Mouse (Mus musculus) heart, embryonic 10.5 days (tissue): ENCODE data around the gene Sp3. TPM values are rescaled to one million over a fixed set of nuclear protein-coding genes. Genes with fewer than 3 reads are reported as not detected.
A peak's percentile ranks its signal among the peaks of the same experiment; 100 is the strongest.

Experiments used
- DNase-seq: peaks from one replicate; pipeline ENCODE4 v3.0.0-alpha.2; 2017; ENCODE audit warnings: low spot score
- H3K27ac ChIP-seq: fragments of 300-500 bp; sonication (generic); 2 replicates; pipeline ENCODE4 v1.5.1; 2016; ENCODE audit warnings: mild to moderate bottlenecking
- H3K27me3 ChIP-seq: fragments of 300-500 bp; sonication (generic); 2 replicates; pipeline ENCODE4 v1.6.1; 2016; ENCODE audit warnings: mild to moderate bottlenecking; ENCODE audit not compliant: poor library complexity, insufficient read depth, severe bottlenecking
- H3K36me3 ChIP-seq: fragments of 300-500 bp; sonication (generic); 2 replicates; pipeline ENCODE4 v1.6.1; 2016; ENCODE audit warnings: mild to moderate bottlenecking, moderate library complexity
- H3K4me1 ChIP-seq: fragments of 300-500 bp; sonication (generic); 2 replicates; pipeline ENCODE4 v1.6.1; 2016; ENCODE audit warnings: mild to moderate bottlenecking
- H3K4me3 ChIP-seq: fragments of 300-500 bp; sonication (generic); 2 replicates; pipeline ENCODE4 v1.5.1; 2016; ENCODE audit warnings: mild to moderate bottlenecking, moderate library complexity
- H3K9me3 ChIP-seq: fragments of 300-500 bp; sonication (generic); 2 replicates; pipeline ENCODE4 v1.6.1; 2016; ENCODE audit warnings: mild to moderate bottlenecking, moderate library complexity
- WGBS: fragments of 180-500 bp; shearing (Covaris S2); methylation state at CpG from one replicate; pipeline ENCODE4 v1.1.7; 2016; 5-methylcytosine and 5-hydroxymethylcytosine counted together
- polyA plus RNA-seq: library from polyadenylated mRNA; unstranded; fragments of >200 nt; fragmentation: Nextera tagmentation; extraction: Ambion mirVana; gene quantifications from 2 replicates; pipeline ENCODE4 v1.2.1, GENCODE M21; 2016

Sp3 gene
- polyA plus RNA-seq, 1 experiment from 2014 or later: 39.6 TPM

- Histone ChIP-seq H3K27me3 (no peaks in the 10 kb centered on the region), H3K4me1 (0 out of 2 replicates have a peak, but pooled peaks cover 3% of the 10 kb centered on the region), H3K27ac (no peak overlapping the region), H3K4me3 (no peak overlapping the region), H3K9me3 (peaks cover 4% of the 10 kb centered on the region; the same call in 1 of the 2 replicates), H3K36me3 (peaks cover 12% of the 10 kb centered on the region)
- no peak for DNase-seq
- WGBS: 59% methylated on average over 1 of the region's 1 CpGs
These were observed 5.3 kb upstream of the Sp3 start for GRCm38 (mm10) chr2:72985516-72985915.

- H3K4me1 ChIP-seq: 0 out of 2 replicates have a peak, but pooled peaks cover 3% of the 10 kb centered on the region
- 80% methylated on average over 4 of the region's 4 CpGs for WGBS
These were observed 4.6 kb upstream of the Sp3 start for GRCm38 (mm10) chr2:72984806-72985205.

DNA sequence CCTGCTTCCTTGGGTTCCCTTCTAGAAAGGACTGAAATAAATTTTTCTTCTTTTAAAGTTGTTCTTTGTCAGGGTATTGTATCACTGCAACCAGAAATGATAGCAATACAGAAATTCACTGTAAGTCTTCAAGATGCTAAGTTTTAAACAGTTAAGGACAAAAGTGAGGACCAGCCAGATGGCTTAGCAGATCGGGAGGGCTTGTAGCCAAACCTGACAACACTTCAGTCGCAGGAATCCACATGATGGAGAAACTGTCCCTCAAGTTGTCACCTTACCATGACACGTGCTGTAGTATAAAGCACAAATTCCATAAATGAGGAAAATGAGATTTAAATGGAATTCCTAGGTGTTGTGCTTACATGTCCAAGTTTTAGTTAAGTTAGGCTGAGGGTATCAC is 3.0 kb upstream of the Sp3 start:
- Histone ChIP-seq H3K27ac (no peak overlapping the region), H3K4me1 (0 out of 2 replicates have a peak, but pooled peaks cover 3% of the 10 kb centered on the region), H3K36me3 (peaks cover 4% of the 10 kb centered on the region; the same call in 1 of the 2 replicates), H3K4me3 (no peak overlapping the region), H3K27me3 (no peaks in the 10 kb centered on the region), H3K9me3 (no peaks in the 10 kb centered on the region)
- DNase-seq: no peak
- WGBS: 85% methylated on average over 3 of the region's 3 CpGs

More at GRCm38 (mm10) chr2:72984806-72985205, 4.6 kb upstream of the Sp3 start:
- DNase-seq: no peak
- no peaks in the 10 kb centered on the region for H3K27me3 ChIP-seq
- no peak overlapping the region for H3K27ac ChIP-seq
- H3K4me3 ChIP-seq: no peak overlapping the region
- H3K9me3 ChIP-seq: peaks cover 4% of the 10 kb centered on the region; the same call in 1 of the 2 replicates
- H3K36me3 ChIP-seq: peaks cover 12% of the 10 kb centered on the region

- no peak for DNase-seq
- no peaks in the 10 kb centered on the region for H3K9me3 ChIP-seq
- H3K36me3 ChIP-seq: no peaks in the 10 kb centered on the region
- H3K27me3 ChIP-seq: no peaks in the 10 kb centered on the region
- H3K4me3 ChIP-seq: no peak overlapping the region
- H3K4me1 ChIP-seq: 0 out of 2 replicates have a peak, but pooled peaks cover 3% of the 10 kb centered on the region
- H3K27ac ChIP-seq: no peak overlapping the region
- WGBS: 94% methylated on average over 7 of the region's 7 CpGs
These were observed 2.0 kb upstream of the Sp3 start for GRCm38 (mm10) chr2:72982110-72982785.

GRCm38 (mm10) chr2:72981441-72982109 is 1.3 kb upstream of the Sp3 start:
- no peaks in the 10 kb centered on the region for H3K36me3 ChIP-seq
- 80% methylated on average over 9 of the region's 9 CpGs for WGBS
- 0 out of 2 replicates have a peak overlapping the region, but pooled peaks have one; percentile 100 for H3K27ac ChIP-seq
- DNase-seq: no peak
- peak overlapping the region; percentile 81 for H3K4me3 ChIP-seq
- peaks cover 6% of the 10 kb centered on the region; the same call in 1 of the 2 replicates for H3K4me1 ChIP-seq
- no peaks in the 10 kb centered on the region for H3K9me3 ChIP-seq
- H3K27me3 ChIP-seq: no peaks in the 10 kb centered on the region

DNA sequence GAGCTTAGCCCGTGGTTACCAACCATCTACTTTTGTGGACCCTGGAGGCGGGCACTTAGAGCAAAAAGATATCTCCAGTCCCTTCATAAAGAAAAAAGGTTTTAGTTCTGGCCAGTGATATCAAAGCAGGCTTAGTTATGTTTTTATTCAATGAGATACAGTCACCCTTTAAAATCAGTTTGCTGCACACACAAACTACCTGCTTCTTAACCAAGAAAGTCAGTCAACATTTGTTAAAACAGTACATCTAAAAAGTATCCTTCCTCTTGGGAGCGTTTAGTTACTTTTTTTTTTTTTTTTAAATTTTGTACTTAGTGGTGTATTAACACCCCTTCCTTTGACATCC is 802 bp upstream of the Sp3 start:
- H3K27me3 ChIP-seq: no peaks in the 10 kb centered on the region
- WGBS: 17% methylated on average over 3 of the region's 3 CpGs
- no peaks in the 10 kb centered on the region for H3K9me3 ChIP-seq
- DNase-seq: no peak
- peak overlapping the region; percentile 100 for H3K27ac ChIP-seq
- H3K4me1 ChIP-seq: peaks cover 9% of the 10 kb centered on the region; the same call in 1 of the 2 replicates
- peak overlapping the region; percentile 81 for H3K4me3 ChIP-seq
- H3K36me3 ChIP-seq: no peaks in the 10 kb centered on the region

- under 1% methylated on average over 23 of the region's 54 CpGs for WGBS
- DNase-seq: peak; percentile 95
These were observed 581 bp downstream of the Sp3 start for GRCm38 (mm10) chr2:72979659-72980071.

GRCm38 (mm10) chr2:72978901-72979658 is 1.2 kb downstream of the Sp3 start:
- peak overlapping the region; percentile 81 for H3K4me3 ChIP-seq
- 3% methylated on average over 73 of the region's 107 CpGs for WGBS
- peak; percentile 94 for DNase-seq
- no peaks in the 10 kb centered on the region for H3K36me3 ChIP-seq
- H3K27me3 ChIP-seq: no peaks in the 10 kb centered on the region
- H3K27ac ChIP-seq: peak overlapping the region; percentile 100
- peaks cover 8% of the 10 kb centered on the region; the same call in 1 of the 2 replicates for H3K4me1 ChIP-seq
- H3K9me3 ChIP-seq: no peaks in the 10 kb centered on the region

More at GRCm38 (mm10) chr2:72979659-72980071, 581 bp downstream of the Sp3 start:
- Histone ChIP-seq H3K36me3 (no peaks in the 10 kb centered on the region), H3K27me3 (no peaks in the 10 kb centered on the region), H3K4me3 (peak overlapping the region; percentile 81), H3K27ac (peak overlapping the region; percentile 100), H3K4me1 (peaks cover 9% of the 10 kb centered on the region; the same call in 1 of the 2 replicates), H3K9me3 (no peaks in the 10 kb centered on the region)

DNA sequence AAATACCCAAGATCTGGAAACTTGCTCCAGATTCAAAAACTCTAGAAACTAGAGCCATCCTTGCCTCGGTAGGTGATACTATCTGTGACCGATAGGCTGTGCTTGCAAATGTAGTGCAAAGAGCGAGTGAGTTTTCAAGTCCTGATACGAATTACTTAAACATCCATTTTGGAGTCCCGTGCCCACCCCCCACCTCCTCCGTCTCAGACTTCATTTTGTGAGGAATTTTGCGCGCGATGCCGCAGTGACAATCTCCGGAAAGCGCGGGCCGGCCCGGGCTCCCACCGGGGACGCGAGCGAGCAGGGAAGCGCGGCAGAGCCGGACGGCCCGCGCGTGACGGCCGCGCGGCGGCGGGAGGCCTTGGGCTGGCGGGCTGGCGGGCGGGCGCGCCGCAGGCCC is 1.8 kb downstream of the Sp3 start:
- peaks cover 8% of the 10 kb centered on the region; the same call in 1 of the 2 replicates for H3K4me1 ChIP-seq
- H3K27me3 ChIP-seq: no peaks in the 10 kb centered on the region
- DNase-seq: peak; percentile 85
- 2% methylated on average over 36 of the region's 38 CpGs for WGBS
- H3K27ac ChIP-seq: peak overlapping the region; percentile 100
- peak overlapping the region; percentile 81 for H3K4me3 ChIP-seq
- no peaks in the 10 kb centered on the region for H3K36me3 ChIP-seq
- no peaks in the 10 kb centered on the region for H3K9me3 ChIP-seq

- no peak for DNase-seq
- no peaks in the 10 kb centered on the region for H3K27me3 ChIP-seq
- peaks cover 8% of the 10 kb centered on the region; the same call in 1 of the 2 replicates for H3K4me1 ChIP-seq
- WGBS: 81% methylated on average over 1 of the region's 1 CpGs
- H3K36me3 ChIP-seq: no peaks in the 10 kb centered on the region
- peak overlapping the region; percentile 81 for H3K4me3 ChIP-seq
- no peak overlapping the region for H3K27ac ChIP-seq
- no peaks in the 10 kb centered on the region for H3K9me3 ChIP-seq
These were observed 3.0 kb downstream of the Sp3 start for GRCm38 (mm10) chr2:72977272-72977671.

GRCm38 (mm10) chr2:72976036-72976435 is 4.2 kb downstream of the Sp3 start:
- Histone ChIP-seq H3K4me1 (peaks cover 8% of the 10 kb centered on the region; the same call in 1 of the 2 replicates), H3K4me3 (no peak overlapping the region), H3K9me3 (no peaks in the 10 kb centered on the region), H3K36me3 (peaks cover 7% of the 10 kb centered on the region), H3K27ac (no peak overlapping the region), H3K27me3 (no peaks in the 10 kb centered on the region)
- no peak for DNase-seq

GRCm38 (mm10) chr2:72970831-72971230 is 9.4 kb downstream of the Sp3 start:
- H3K27ac ChIP-seq: no peak overlapping the region
- no peak for DNase-seq
- H3K4me3 ChIP-seq: no peak overlapping the region
- 90% methylated on average over 6 of the region's 6 CpGs for WGBS
- peaks cover 44% of the 10 kb centered on the region for H3K36me3 ChIP-seq
- peaks cover 2% of the 10 kb centered on the region; the same call in 1 of the 2 replicates for H3K4me1 ChIP-seq
- no peaks in the 10 kb centered on the region for H3K27me3 ChIP-seq
- no peaks in the 10 kb centered on the region for H3K9me3 ChIP-seq
